Mouse (Mus musculus) gastrocnemius, postnatal 4 days (tissue): Measurements from ENCODE around the gene Mmp3. TPM values are rescaled to one million over a fixed set of nuclear protein-coding genes. Genes with fewer than 3 reads are reported as not detected.
"Not testable (repeated sequence)": the region's sequence is repeated elsewhere in the genome, so short reads cannot be mapped to it uniquely, and the experiment has no call there.

Experiments
- DNase-seq, 2 experiments: peaks; one replicate each; pipeline ENCODE4 v3.0.0; 2021 to 2022; ENCODE audit warnings: low spot score in 2 of 2, mixed read lengths in 2 of 2
- long read RNA-seq, 2 experiments: library from polyadenylated mRNA; stranded (forward); transcript quantifications; one replicate each; pipeline ENCODE4 v2.0.0; 2021
- total RNA-seq, 2 experiments: library from RNA; stranded (reverse); gene quantifications; 2 replicates each; pipeline ENCODE4 v1.2.3; 2021

Mmp3 gene
- under 1 TPM in 1 of 2 experiments, not detected in 1; 0.15 TPM for total RNA-seq
- long read RNA-seq, experiment 1 = 0 reads
- long read RNA-seq, experiment 2 = 0 reads

DNA sequence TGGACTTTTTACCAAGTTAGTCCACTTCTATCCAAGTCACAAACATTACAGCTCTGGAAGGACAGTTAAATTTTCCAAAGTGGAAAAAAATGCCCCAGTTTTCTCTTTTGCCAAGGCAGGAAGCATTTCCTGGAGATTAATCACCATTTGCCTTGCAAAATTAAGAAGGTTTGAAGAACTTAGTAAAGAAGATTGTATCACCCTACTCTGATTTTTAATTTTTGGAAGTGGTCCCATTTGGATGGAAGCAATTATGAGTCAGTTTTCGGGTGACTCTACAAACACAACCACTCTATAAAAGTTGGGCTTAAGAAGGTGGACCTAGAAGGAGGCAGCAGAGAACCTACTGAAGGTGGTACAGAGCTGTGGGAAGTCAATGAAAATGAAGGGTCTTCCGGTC is at the start of gene Mmp3:
Gene Mmp3, plus strand, starts transcription at position 301 of the 400 bp plus-strand sequence.
- DNase-seq = no peak

DNA sequence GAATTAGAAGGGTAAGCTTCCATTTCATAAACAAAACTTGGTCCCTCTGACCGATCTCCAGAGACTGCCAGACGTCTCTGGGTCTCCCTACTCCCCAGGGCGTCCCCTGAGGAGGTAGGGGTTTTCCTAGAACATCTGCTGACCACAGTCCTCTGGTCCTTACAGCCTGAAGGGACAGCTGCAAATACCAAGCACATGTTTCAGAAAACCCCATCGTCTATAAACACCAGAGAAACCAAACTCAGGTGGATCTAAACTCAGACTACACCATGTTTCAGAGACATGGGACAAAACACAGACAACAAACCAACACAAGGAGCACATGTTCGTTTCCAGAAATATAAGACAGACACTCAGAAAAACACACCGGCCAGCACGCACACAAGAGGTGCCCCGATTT is 49.1 kb upstream of the Mmp3 start:
- not testable (repeated sequence) for DNase-seq

DNA sequence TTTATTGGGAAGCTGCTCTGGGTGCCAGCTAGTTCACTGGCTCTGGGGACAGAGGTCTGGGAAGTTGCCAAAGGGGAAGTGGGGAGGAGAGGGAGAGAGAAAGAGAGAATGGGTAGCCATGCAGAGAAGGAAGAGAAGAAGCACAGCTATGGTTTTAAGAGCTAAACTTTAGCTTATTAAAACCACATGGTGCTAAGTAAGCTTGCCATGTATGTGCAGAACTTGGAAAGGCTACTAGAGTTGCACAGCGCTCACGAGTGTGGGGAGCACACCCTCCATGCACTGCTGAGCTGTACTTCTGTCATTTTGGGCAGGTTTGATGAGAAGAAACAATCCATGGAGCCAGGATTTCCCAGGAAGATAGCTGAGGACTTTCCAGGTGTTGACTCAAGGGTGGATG is 7.7 kb downstream of the Mmp3 start:
- DNase-seq = no peak

GRCm38 (mm10) chr9:7470262-7470661 is 24.6 kb downstream of the Mmp3 start:
- no peak for DNase-seq

GRCm38 (mm10) chr9:7483684-7484394 is 38.2 kb downstream of the Mmp3 start:
- DNase-seq = no peak

- no peak for DNase-seq
These were observed 55.5 kb downstream of the Mmp3 start for GRCm38 (mm10) chr9:7501138-7501537.

DNA sequence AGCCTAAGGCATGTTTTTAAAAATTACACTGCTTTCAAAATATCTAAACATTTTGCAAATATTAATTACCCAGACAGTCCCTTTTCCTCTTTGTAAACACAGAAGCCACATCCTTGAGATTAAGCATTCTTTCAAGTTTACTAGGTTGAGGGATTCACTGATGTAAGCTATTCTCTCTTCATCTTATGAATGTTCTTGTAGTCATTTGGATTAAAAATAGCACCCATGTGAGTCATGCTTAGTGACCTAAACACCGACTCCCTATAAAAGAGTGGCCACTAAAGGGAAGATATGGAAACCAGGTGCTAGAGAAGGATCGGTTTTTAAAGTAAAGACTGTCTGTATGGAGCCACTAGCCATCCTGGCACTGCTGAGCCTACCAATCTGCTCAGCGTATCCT is 56.4 kb downstream of the Mmp3 start, which contains the start of gene Mmp10:
Gene Mmp10, plus strand, starts transcription at position 302 of the 400 bp plus-strand sequence.
- DNase-seq = no peak

Other genes starting within 250 kb of the Mmp3 start
- gene Mmp13, start 173.3 kb upstream of the Mmp3 start, total RNA-seq = under 1 TPM in 1 of 2 experiments, not detected in 1; 0.10 TPM
- not detected for gene Mmp12, start 101.4 kb upstream of the Mmp3 start, total RNA-seq
- gene Mmp1b, start 57.8 kb upstream of the Mmp3 start, total RNA-seq = not detected
- gene Mmp10, start 56.5 kb downstream of the Mmp3 start, total RNA-seq = not detected
- under 1 TPM; 0.15 to 0.29 TPM for gene Mmp8, start 112.6 kb downstream of the Mmp3 start, total RNA-seq
- not detected for gene Mmp27, start 125.6 kb downstream of the Mmp3 start, total RNA-seq
- gene Mmp20, start 182.4 kb downstream of the Mmp3 start, total RNA-seq = not detected
- not detected for gene Mmp7, start 246.3 kb downstream of the Mmp3 start, total RNA-seq